Mouse (Mus musculus): ENCODE measurements around the gene Dhodh.

The Dhodh gene

GRCm38 (mm10) chr8:109608271-109609152 lies at the start of gene Dhodh:
Dhodh (minus strand) TSS chr8:109608673.
- peak; percentile 88 to 92 for DNase-seq (ENCODE audit: low read depth in 1 of 2, low spot score in 2 of 2)

GRCm38 (mm10) chr8:109656860-109657259 lies 48.4 kb upstream of the Dhodh start:
- no peak for DNase-seq (ENCODE audit: low read depth in 1 of 2, low spot score in 2 of 2)

DNA sequence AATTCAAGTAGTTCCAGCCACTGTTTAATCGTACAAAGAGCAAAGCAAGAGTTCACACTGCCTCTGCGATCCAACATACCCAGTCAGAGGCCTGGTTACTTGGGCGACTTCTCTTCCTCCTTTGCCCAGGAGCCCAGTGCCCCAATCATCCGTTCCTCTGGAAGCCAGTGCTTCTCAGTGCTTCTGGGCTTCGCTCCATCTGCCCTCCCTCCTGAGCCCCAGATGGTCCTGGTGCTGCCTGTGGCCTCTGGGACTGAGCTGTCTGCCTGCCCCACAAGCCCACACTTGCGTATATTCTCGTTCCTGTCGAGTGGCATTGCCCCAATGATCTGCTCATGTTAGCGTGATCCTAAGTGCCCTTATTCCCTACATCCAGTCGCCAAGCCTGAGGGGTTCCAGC lies 42.3 kb upstream of the Dhodh start:
- no peak for DNase-seq (ENCODE audit: low read depth in 1 of 2, low spot score in 2 of 2)

GRCm38 (mm10) chr8:109648469-109648868 lies 40.0 kb upstream of the Dhodh start:
- no peak for DNase-seq (ENCODE audit: low read depth in 1 of 2, low spot score in 2 of 2)

DNA sequence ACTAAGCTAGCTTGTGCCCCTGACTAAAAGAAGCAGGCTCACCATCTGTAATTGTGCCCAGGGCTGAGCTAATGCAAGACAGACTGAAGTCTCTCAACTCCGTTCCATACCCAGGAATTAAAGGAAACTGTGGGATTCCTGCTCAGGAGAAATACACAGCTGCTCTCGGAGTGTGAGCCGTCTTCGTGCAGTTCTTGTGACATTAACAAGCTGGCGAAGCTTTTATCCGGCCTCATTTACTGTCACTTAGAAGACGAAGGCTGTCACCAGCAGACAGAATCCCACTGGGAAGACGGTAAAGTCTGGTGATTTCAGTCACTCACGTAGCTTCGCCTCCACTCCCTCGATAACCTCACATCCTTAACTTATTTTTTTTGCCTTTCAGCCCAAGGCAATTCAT lies 38.9 kb upstream of the Dhodh start:
- DNase-seq (ENCODE audit: low read depth in 1 of 2, low spot score in 2 of 2) = no peak

- DNase-seq (ENCODE audit: low read depth in 1 of 2, low spot score in 2 of 2) = no peak
Measured at GRCm38 (mm10) chr8:109641236-109641635, 32.8 kb upstream of the Dhodh start.

- DNase-seq (ENCODE audit: low read depth in 1 of 2, low spot score in 2 of 2) = no peak
Measured at GRCm38 (mm10) chr8:109640410-109640809, 31.9 kb upstream of the Dhodh start.

GRCm38 (mm10) chr8:109638851-109639250 lies 30.4 kb upstream of the Dhodh start:
- DNase-seq (ENCODE audit: low read depth in 1 of 2, low spot score in 2 of 2) = no peak

DNA sequence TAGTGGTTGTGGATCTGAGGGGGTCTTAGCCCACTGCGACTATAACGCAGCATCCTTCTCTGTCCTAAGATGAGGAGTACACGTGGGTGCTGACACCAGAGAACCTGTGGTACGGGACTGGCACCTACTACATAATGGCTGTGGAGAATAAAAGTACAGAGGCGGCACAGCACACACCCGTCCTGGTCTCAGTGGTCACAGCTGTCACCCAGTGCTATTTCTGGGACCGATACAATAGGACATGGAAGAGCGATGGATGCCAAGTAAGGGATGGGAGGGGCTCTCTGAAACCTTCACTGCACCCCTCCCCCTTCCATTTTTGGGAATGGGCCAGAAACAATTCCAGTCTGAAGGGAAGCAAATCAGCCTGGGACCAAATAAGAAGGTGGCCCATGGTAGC lies 26.7 kb upstream of the Dhodh start:
- no peak for DNase-seq (ENCODE audit: low read depth in 1 of 2, low spot score in 2 of 2)

DNA sequence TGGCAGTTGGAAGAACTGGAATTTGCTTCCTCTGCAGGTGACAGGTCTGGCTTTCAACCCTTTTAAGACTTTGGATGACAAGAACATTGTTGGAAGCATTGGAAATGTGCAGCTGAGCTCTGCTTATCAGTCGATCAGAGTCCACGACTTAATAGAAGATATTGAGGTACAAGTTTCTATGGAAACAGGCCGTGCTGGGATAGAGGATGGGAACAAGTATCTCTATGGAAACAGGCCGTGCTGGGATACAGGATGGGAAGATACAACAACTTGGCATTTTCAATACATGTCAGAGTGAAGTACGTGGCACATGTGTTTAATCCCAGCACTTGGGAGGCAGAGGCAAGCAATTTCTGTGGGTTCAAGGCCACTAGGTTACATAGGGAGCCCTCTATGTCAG lies 24.0 kb upstream of the Dhodh start:
- no peak for DNase-seq (ENCODE audit: low read depth in 1 of 2, low spot score in 2 of 2)

DNA sequence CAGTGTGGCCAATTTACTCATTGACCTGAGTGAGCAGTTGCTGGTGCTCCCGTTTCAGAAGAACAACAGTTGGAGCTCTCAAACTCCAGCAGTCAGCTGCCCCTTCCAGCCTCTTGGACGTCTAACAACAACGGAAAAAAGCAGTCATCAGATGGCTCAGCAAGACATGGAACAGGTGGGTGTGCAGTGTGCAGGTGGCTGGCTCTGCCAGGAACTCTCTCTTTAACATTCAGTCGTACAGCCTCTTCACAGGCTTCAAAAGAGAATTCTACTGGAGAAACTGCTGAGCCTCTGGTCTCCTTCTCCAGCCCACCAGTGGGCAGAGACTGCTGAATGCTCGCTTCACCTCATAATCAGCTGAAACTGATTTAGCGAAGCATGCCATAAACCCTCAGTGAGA lies 20.2 kb upstream of the Dhodh start:
- no peak for DNase-seq (ENCODE audit: low read depth in 1 of 2, low spot score in 2 of 2)

DNA sequence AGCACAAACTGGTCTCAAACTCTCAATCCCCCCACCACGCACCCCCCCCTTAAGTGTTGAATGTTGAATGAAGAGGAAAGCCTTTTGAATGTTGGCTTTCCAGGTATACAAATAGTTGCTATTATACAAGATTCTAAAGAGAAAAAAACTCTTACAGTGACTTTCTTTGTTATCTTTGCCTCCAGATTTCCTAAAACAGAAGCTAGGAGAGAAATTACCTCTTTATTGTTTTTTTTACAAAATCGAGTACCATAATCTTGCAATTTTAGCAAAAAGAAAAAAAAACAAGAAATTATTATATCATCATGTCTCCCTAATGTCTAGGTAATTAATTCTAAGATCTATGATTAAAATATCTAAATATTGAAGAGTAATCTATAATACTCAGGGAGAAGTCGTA lies 7.1 kb upstream of the Dhodh start:
- no peak for DNase-seq (ENCODE audit: low read depth in 1 of 2, low spot score in 2 of 2)

DNA sequence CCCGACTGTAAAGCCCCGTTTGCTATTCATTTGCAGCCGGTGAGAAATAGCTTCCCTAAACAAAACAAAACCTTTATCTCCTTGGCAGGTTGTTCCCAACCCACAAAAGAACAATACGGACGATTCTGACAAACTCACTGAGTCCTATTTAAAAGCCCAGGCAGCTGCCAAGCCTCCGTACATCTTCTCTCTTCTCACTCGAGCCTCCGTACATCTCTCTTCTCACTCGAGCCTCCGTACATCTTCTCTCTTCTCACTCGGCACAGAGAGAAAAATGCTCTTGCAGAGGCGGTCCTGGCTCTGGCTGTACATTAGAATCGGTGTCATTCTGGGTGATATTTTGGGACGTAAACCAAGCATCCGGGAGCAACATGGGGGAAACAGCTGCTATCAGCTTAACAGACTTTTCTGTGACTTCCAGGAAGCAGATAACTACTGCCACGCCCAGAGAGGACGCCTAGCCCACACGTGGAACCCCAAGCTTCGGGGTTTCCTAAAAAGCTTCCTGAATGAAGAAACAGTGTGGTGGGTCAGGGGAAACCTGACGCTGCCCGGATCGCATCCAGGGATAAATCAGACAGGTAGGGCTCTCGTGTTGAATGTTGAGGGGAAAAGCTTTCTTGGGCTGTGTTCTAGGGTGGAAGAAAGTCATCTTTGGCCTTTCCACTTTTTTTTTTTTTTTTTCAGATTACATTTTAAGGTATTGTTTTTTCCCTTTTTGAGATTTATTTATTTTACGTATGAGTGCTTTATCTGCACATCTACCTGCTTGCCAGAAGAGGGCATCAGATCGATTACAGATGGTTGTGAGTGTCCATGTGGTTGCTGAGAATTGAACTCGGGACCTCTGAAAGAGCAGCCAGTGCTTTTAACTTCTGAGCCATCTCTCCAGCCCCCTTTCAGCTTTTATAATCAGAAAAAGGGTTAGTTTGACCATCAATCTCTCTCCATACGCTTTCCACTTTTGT lies 6.1 kb upstream of the Dhodh start, which contains the start of gene Pkd1l3:
Gene Pkd1l3, plus strand, starts transcription at position 275 of the 968 bp plus-strand sequence.
- no peak for DNase-seq (ENCODE audit: low read depth in 1 of 2, low spot score in 2 of 2)

- DNase-seq (ENCODE audit: low read depth in 1 of 2, low spot score in 2 of 2) = no peak
Measured at GRCm38 (mm10) chr8:109609153-109609502, 655 bp upstream of the Dhodh start.

GRCm38 (mm10) chr8:109607650-109608049 lies 823 bp downstream of the Dhodh start:
- no peak for DNase-seq (ENCODE audit: low read depth in 1 of 2, low spot score in 2 of 2)

DNA sequence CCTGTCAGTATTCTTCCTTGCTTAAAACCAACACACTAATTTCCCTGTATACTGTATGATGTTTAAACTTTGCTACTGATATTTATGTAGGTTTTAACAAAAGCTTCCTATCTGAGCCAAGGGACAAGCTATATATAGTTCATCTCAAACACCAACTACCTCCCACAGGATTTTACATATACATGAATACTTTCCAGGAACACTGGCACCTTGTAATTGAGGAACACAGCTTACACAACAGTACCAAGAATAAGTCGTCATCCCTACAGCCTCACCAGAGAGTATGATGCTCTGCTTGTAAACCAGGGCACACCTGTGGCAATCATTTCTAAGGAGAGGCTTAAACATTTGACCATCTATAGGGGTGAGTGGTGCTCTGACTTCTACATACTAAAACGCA lies 1.7 kb downstream of the Dhodh start:
- DNase-seq (ENCODE audit: low read depth in 1 of 2, low spot score in 2 of 2) = no peak

DNA sequence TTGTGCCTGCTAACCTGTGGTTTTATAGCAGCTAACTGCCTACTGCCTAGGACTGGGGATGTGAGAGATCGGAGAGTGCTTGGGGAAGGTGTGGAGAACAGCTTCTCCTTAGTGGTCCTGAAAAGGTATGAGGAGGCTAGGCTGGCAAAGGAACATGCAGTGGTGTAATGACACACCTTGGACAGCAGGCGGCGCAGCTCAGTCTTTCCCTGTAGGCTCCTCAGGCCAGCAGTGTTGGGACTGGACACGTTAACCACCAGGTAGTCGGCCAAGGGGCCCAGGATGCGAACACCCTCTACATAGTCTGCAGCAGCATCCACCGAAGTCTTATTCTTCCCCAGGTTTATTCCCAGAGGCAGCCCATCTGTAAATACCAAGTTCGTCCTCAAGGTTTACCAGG lies 12.6 kb downstream of the Dhodh start:
- peak in 1 of 2 experiments; percentile 51 for DNase-seq (ENCODE audit: low read depth in 1 of 2, low spot score in 2 of 2)

DNA sequence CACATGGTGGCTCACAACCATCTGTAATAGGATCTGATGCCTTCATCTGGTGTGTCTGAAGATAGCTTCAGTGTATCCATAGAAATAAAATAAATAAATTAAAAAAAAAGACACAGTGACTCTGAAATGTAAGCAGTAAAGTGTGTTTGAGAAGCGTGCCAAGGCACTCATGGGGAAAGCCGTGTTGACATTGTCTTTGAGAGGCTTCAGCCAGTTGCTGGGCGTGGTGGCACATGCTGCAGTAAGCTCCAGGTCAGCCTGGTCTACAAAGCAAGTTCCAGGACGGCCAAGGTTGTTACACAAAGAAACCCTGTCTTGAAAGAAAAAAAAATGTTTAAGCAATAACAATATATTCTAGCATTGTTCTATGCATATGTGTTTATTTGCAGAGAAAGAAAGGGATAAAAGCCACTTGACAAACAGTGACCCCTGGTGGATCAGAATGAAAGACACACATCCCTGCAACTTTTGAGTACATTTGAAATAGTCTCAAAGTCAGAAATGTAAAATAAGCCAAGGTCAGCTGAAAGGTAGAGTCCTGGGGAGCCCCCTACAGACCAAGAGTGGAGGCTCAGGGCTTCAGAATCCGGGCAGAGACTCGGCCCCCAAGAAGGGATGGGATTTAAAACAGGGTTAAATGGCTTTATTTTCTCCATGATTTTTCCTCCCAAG lies 15.2 kb downstream of the Dhodh start:
- DNase-seq (ENCODE audit: low read depth in 1 of 2, low spot score in 2 of 2) = no peak

- DNase-seq (ENCODE audit: low read depth in 1 of 2, low spot score in 2 of 2) = no peak
Measured at GRCm38 (mm10) chr8:109592164-109592563, 16.3 kb downstream of the Dhodh start.

GRCm38 (mm10) chr8:109591367-109591766 lies 17.1 kb downstream of the Dhodh start:
- DNase-seq (ENCODE audit: low read depth in 1 of 2, low spot score in 2 of 2) = no peak

DNA sequence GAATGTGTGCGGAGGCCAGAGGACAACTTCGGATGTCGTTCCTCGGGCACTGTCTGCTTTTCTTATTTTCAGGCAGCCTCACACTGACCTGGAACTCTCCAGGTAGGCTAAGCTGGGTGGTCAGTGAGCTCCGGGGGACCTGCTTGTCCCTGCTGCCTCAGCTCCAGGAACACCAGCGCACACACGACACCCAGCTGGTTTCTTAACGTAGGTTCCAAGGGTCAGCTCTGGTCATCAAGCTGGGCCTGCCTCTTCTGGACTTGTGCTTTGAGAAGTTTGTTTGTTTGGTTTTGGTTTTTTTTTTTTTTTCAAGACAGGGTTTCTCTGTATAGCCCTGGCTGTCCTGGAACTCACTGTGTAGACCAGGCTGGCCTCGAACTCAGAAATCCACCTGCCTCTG lies 17.6 kb downstream of the Dhodh start:
- no peak for DNase-seq (ENCODE audit: low read depth in 1 of 2, low spot score in 2 of 2)
